Mouse (Mus musculus) brain, embryonic 14.5 days (tissue): ENCODE measurements around the gene Cdk14.

Experiments
- CTCF ChIP-seq: fragments of 200-500 bp; IDR thresholded peaks from 2 replicates; pipeline ENCODE4 v1.5.1; 2012; ENCODE audit warnings: inconsistent platforms, mild to moderate bottlenecking, moderate library complexity, borderline replicate concordance; ENCODE audit not compliant: insufficient read depth, insufficient read length; ENCODE audit errors: extremely low read depth
- POLR2A ChIP-seq: fragments of 200-500 bp; IDR thresholded peaks from 2 replicates; pipeline ENCODE4 v1.6.1; 2012; ENCODE audit warnings: mild to moderate bottlenecking, inconsistent platforms, borderline replicate concordance; ENCODE audit not compliant: poor library complexity, insufficient read depth, insufficient read length, severe bottlenecking; ENCODE audit errors: extremely low read depth

DNA sequence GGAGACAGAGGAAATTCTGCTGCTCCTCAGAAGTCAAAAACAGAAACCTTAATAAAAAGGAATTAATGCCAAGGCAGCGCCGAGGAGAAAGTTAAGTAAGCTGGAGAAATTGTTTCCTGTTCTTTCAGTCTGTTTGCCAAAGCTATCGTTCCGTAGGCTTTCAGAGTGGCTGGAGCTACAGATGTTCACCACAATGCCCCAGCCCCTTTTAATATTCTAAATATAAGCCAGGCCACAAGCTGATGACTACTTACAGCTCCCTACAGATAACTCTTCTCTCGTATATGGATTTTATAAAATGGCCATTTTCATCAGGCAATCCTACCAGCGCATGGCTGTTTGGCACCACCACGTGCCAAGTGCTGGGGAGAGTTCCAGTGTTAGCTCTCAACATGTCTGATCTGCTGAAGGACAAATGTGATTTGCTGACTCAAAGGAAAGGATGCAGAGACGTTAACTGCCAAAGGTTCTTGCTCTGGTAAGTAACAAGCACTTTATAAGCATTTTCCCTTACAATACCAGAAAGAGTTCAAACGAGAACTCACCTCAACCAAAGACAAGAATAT is 106.8 kb downstream of the Cdk14 start:
- TF ChIP-seq POLR2A, result no peak
- no peak for TF ChIP-seq CTCF
